Mouse (Mus musculus): ENCODE results near the gene Sirt7.

The Sirt7 gene

DNA sequence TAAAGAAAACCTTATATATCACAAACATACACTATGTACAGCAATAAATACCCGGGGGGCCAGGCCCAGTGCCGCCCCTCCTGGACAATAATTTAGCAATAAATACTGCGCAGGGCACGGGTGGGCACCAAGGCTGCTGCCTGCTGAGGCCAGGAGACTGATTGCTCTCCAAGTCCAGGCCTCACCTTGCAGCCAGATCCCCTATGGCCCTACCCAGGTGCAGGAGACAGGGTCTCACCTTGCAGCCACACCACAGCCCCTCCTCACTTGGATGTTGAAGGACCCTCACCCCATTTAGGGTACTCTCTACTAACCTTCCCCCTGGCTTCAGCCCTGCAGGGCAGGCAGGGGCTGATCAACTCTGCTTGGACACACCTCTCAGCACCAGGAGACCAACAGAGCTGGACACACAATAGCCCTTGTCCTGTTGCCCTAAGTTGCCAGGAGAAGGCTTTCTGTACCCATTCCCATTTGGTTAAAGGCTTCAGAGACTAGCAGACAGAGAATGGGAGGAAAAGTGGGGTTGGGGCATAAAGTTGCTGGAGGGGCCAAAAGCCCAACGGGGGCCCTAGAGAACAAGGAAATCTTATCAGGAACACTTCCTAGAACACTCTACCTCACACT is at the start of gene Sirt7:
Gene Sirt7 (minus strand): TSS at position 89 of the 624 bp plus-strand sequence.
- peak; percentile 49 for DNase-seq

DNA sequence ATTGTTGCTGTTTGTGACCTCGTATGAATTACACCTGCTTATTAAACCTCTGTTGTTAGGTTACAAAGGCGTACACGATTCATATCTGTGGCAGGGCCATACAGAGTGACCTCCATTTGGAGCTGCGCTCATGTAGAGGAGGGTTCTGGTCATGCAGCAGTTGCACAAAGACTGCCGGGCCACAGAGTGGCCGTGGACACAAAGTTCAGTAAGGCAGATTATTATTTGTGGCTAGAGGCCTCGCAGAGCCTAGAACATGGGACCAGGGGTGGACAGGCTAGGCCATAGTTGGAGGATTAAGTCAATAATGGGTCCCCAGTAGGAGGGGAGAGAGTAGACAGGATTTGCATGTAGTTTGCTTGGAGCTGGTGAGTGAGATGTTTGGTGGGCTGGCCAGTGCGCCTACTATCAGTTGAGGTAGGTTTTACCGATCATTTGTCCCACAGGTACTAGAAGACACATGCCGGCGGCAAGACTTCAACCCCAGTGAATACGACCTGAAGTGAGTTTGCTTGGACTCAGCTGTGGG is 48.6 kb upstream of the Sirt7 start:
- peak; percentile 25 for DNase-seq

DNA sequence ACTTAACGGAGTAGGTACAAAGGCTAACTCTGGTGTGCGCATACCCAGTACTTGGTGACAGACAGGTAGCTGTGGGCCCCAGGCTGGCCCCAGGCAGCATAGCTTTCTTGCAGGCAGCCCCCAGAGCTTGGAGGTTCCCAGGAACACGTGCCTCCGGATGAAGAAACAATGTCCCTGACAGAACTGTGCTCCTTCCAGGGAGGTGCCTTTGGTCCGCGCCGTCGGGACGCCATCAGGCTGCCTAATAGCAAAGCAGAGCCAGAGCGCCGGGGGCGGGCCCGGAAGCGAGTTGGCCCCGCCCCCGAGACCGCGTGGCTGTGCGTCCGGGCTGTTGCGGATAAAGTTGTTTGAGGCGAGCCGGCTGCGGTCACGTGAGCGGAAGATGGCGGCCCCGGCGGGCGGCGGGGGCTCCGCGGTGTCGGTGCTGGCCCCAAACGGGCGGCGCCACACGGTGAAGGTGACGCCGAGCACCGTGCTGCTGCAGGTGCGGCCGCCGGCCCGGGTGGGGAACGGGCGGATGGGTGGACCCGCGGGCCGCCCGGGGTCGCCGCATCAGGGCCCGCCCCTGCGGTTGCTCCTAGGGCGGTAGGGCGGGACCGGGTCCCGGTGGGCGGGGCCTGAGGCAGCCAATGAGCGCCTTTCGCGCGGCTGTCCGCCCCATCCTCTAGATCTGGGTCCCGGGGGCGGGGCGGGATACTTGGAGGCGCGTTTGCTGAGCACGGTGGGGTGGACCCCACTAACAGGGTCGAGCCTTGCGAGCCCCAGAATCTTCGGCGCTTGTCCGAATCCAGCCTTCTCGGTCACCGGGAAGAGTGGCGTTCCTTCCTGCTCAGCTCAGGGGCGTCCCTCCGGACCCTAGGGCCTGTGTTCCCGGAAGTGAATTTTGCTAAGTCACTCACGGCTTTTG is 47.9 kb upstream of the Sirt7 start, which contains the start of gene Aspscr1:
Gene Aspscr1 (plus strand): TSS at position 287 of the 907 bp plus-strand sequence.
- peak; percentile 99 for DNase-seq

DNA sequence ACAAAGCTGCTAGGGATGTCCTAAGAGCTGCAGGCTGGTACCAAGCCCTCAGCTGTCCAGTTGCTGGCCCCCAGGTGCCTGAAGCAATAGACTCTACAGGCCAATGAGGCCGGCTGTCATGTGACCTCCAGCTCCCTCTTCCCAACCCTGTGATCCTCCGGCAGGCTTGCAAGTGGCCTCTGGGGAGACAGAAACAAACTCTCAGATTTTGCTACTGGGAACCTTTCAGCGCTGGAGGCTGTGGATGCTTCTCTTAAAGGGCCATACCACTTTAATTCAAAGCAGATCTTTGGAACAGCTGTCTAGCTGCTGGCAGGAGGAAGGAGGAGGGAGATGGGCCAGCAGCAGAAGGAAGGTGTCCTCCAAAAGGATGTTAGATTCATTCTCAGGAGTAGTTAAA is 41.6 kb upstream of the Sirt7 start:
- no peak for DNase-seq

DNA sequence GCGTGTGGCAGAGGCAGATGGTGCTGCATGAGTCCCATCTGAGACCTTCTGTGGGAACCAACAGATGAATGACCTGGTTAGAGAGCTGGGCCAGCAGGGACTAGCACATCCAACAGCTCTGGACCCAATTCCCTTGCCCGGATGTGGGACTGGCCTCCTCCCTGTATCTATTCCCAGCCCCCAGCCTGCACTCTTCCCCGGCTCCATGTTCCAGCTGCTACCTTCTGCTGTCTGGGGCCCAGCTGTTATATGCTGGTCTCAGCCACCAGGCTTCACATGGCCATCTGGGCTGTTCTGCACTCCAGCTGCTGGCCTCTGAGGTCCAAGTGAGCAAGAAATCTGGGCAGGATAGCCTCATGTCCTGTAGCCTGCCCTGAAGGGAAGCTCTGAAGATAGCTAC is 40.4 kb upstream of the Sirt7 start:
- no peak for DNase-seq

DNA sequence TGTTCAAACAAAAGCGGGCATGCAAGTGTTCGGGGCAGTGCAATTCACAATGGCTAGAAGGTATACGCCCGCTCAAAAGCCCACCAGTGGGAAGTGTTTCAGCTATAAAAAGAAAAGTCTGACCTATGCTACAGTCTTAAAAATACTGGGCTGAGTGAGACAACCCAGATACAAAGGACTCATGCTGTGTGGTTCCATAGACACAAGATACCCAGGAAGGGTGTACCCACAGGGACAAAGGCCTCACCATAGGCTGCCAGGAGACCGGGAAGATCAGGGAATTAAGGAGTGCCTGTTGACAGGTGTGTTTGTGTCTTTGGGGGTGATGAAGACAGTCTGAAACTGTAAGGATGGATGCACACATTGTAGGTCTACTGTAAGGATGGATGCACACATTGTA is 38.7 kb upstream of the Sirt7 start:
- DNase-seq, result no peak

DNA sequence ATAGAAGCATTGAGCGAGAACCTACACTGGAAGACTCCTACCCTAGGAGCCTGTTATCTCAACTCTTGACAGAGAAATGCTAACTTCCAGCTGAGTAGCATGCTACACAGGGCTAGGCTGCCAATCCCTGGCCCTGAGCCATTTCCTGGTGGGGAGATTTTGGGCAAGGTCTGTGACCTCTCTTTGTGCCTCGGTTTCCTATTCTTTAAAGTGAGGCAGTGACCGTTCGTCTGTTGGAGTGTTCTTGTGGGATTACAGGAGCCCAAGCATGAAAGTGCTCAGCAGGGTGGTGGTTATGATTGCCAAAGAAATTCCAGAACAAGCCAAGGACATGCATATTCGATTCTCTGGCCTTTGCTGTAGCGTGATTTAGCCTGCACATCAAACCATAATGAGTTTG is 37.7 kb upstream of the Sirt7 start:
- DNase-seq, result no peak

DNA sequence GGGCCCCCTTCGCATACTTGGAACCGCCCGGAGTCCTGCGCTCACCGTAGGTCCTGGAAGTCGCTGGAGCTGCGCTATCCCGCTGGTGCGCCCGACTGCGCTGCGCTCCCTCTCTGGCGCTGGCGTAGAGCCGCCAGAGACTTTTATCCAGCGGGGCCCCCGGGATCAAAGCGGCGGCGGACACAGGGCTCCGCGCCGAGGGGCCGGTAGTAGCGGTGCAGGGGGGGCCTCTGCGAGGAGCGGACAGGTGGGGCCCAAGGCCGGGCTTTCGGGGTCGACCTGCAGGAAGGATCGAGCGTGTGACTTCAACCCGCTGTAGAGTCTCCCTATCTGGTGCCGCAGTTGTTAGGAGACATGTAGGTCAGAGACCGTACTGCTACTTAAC is 36.0 kb upstream of the Sirt7 start, which contains the start of gene Notum:
Gene Notum (minus strand): TSS at position 100 of the 385 bp plus-strand sequence.
- peak; percentile 29 for DNase-seq

DNA sequence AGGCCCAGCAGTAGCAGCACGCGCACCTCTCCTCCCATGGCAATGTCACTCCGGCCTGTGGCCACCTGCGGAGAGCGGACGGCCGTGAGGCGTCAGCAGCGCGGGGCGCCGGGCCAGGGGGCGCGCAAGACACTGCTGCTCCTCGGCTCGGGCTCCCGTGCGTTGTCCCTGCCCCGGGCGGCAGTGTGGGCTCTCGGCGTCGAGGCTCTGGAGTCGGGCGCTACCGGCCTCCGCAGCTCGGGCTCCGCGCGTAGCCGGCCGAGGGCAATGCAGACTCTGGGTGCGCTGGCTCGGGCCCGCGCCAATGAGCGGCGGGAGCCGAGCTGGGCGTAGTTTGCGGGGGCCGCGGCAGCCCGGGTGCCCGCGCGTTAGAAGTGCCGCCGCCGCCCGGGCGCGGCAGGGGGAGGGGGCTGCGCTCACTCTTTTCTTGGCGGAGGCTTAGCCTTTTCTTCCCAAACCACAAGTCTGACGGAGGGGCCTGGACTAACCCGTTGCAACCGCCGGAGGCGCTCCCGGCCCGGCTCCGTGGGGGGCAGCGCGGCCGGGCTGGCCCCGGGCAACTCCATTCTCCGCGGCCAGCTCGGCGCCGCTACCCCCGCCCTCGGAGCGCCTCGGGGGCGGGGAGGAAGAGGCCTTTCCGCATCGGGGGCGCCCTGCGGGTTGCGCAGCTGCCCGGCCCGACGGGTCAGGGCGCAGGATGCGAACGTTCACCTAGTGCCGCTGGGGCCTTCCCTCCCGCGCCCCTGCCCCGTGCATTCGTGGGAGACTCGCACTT is 35.4 kb upstream of the Sirt7 start:
- DNase-seq, result peak; percentile 54

DNA sequence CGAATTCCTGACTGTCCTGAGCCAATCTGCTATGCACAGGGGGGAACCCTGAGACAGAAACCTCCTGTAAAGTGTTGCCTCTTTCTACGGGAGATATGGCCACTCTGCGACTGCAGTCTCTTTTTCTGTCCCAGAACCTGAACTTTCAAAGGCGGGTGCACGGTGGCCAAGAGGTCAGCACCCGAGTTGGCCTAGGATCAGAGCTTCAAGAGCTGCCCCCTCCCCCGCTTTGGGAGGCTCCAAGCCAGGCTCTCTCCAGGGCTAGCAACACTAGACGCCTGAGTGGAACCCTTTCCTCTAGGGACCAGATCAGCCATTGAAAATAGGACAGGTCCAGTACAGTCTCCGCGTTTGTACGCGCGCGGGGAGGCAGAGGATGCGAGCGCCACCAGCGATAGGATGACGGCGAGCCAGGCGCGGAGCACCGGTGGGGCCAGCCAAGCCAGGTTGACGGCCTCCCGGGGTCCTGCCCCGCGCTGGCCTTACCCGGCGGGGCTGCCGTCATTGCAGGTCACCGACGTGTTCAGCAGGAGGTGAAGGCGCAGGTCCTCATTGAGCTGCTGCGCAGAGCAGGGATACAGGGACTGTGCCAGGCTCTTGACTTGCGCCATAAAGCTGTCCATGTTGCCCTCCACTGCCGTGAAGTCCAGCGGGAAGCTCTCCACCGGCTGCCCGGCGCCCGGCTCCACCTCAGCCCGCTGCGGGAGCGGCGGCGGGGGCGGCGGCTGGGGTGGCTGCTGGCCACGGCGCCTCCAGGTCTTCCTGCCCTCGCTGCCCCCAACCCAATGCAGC is 34.7 kb upstream of the Sirt7 start:
- DNase-seq, result peak; percentile 42

DNA sequence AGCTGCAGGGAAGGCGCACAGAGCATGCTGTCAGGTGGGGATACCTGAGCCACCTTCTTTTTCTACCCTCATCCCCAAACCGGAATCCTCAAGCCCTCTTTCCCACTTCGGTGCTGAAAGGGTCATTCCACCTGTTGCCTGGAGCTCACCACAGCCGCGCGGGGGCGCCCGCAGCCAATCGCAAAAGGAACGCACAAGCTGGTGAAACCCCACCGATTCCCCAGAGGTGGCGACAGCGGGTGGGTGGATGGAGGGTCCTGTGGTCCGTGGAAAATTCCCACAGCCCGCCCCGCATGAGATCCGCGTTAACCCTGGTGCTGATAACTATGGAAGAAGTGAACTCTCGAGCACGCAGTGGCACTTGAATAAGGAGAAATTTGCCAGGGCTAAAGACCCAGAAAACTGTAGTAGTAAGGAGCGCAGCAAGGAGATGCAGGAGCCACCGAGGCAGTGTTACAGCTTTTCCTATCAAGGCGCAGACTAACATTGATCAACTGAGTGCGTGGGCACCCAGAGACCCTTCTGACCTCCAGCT is 33.9 kb upstream of the Sirt7 start:
- peak; percentile 94 for DNase-seq

DNA sequence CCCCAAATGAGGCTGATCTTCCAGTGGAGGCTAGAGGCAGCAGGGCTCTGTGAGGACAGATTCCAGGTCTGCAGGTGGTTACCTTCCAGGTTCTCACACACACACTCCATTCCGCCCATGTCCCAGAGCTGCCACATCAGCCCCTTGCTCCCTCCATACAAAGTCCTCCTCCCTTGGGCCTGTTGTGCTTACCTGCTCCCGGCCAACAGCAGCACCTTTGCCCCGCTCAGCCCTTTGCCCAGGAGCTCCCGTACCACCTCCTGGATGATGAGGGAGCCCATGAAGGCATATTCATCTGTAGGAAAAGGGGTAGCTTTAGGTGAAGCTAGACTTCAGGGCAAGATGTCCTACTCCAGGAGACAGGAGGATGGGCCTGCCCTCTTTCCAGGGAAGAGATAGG is 32.3 kb upstream of the Sirt7 start:
- DNase-seq, result no peak

DNA sequence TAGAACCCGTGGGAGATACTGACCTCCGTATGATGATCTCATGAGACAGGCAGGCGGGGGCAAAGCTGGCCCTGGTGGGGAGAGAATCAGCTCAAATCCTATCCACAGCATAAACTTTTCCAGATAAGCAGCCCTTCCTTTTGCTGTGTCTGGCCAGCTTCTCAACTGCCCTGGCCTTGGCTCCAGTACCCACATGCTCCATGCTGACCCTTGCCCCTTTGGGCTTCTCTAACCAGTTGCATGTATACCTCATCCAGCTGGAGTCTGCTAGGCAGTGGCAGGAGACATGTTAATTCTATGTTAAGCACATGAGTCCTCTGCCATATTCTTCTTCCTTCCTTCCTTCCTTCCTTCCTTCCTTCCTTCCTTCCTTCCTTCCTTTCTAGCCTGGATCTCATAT is 29.7 kb upstream of the Sirt7 start:
- DNase-seq, result no peak

DNA sequence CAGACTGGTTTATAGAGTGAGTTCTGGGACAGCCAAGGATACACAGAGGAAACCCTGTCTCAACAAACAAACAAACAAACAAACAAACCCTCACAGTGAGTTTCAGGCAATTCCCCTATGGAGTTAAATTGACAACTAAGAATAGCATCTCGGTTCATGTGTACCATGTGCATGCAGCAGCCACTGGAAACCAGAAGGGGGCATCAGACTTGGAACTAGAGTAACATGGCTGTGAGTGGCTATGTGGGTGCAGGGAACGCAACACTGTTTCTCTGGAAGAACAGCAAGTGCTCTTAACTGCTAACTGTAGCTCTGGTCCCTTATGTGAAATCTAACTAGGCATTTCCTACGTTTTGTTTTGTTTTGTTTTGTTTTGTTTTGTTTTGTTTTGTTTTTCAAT is 26.8 kb upstream of the Sirt7 start:
- DNase-seq, result no peak

DNA sequence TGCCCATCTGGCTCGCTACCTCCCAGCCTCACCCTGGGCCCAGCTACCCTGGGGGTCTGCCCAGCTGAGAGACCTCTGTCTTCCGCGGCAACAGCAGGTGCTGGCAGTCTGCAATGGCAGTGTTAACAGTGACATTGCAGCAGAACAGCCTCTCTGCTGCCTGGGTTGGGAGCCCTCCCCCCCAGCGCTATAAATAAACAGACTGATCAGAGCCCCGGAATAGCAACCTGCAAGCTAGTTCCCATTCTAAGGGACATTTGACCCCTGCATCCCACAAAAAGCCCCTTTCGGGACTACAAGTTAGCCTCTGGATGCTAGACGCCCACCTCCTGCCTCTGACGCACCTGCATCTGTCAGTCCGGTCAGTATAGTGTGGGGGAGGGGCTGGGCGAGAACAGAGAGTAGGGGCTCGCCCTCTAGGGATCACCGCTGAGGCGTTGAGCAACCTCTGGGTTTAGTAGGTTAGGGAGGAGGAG is 23.0 kb upstream of the Sirt7 start, which contains the start of gene Myadml2:
Gene Myadml2 (minus strand): TSS at position 158 of the 476 bp plus-strand sequence.
- DNase-seq, result peak; percentile 67

DNA sequence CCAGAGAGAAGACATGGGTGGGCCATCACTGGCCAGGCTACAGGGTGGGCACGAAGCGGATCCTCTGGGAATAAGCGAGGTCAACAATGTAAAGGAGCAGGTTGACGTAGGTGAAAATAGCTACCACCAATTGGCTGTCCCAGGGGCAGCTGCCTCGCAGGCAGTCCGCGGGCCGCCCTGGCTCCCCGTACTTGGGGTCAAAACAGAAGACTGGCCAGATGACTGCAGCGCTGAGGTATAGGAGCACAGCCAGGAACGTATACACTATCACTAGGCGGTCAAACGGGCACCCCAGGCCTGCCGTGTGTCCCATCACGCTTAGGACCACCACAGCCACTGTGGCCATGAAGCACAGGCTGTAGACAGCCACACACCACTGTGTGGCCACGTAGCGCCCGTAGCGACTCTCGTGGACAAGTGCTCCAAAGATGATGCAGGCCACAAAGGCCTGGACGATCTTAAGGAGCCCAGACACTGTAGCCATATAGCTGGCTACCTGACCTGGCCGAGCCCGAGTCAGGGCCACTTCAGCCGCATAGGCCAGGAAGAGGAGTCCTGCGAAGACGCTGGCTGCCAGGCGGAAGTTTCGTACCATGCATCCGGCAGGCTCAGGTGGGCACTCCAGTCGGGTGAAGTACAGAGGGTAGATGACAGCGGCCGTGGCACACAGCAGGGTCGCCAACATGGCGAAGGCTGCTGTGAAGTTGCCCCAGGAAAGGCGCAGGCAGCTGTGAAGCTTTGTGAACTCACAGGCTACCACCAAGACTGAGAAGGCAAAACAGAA is 22.2 kb upstream of the Sirt7 start:
- DNase-seq, result peak; percentile 32

DNA sequence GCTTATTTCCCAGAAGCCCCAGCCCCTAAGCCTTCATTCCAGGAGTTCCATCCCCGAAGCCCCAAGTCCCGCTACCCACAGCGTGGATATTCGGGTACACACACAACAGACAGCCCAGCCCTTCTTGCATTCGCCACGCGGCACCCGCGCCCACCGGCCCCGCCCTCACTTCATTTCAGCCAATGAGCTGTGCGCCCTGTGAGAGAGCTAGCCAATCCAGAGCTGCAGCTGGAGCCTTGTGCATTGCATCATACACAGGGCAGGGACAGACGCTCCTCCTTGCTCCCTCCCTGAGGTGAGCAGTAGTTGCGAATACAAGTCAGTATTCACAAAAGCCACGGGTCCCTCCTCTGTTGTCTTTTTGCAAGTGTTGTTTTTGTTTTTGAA is 18.6 kb upstream of the Sirt7 start, which contains the start of gene Pycr1:
Gene Pycr1 (minus strand): TSS at position 169 of the 387 bp plus-strand sequence.
- peak; percentile 96 for DNase-seq

DNA sequence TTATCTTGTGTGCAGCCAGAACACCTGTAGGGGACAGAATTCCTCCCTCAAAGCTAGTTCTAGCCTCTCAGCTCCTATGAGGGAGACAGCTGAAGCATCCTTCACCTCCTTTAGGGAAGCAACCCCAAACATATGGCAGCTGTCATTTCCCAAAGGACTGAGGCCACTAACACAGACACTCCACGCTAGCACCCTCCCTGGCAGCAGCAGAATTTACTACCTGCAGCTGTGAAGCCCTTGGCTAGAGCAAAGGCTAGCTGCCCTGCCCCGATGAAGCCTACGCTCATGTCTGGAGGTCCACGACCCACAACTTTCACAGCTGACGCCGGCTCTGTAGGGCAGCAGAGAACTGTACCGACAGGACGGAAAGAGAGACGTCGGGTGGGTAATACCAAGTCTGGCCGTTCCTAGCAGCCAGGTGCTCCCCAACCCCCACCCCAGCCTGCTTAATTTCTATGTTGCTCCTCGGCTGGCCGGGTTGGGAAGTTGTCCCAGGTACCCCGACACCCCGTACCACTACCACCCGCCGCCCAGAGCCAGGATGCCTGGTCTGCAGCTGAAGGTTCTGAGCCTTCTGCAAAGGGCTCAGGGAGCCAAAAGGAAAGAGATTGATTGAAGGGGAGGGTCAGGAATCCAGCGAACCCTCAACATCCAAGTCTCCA is 18.0 kb upstream of the Sirt7 start:
- peak; percentile 57 for DNase-seq

DNA sequence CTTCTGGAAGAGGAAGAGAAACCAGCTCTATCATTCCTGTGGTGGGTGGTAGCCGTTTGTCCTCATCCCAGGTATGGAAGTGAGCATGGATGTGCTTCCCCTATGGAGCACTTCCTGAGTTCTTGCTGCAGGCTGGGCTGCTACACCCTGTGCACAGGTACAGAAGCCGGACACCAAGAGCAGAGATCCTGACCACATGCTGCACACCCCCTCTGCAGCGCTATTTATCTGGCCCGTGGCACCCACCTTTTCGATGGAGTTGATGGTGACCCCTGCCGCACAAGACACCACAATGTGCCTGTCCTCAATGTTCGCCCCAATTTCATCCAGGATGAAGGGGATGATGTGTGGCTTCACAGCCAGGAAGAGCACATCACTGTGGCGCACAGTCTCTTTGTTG is 16.8 kb upstream of the Sirt7 start:
- no peak for DNase-seq

DNA sequence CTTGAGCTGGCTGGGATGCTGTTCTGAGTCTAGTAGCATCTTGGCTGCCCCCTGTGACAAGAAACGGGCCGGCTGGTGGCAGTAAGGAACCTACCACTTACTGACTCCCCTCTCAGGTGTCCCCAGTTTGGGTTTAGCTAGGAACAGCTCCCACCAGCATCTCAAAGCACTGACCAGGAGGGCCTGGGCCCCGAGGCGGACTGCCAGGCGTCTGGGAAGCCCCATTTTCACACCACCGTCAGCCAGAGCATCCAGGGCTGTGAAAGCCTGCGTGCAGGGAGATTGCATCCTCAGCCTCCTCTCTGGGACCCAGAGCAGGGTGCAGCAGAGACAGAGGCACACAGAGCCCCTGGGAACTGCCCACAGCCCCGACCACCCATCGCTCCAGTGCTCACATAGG is 16.2 kb upstream of the Sirt7 start:
- DNase-seq, result no peak
